Mouse (Mus musculus) layer of hippocampus, adult 2 months (tissue): ENCODE measurements around the gene Fbxo40. TPM values are rescaled to one million over a fixed set of nuclear protein-coding genes. Genes with fewer than 3 reads are reported as not detected.

ENCODE experiments used
- DNase-seq, 2 experiments: peaks; one replicate each; pipeline ENCODE4 v3.0.0; 2022; ENCODE audit warnings: low spot score in 2 of 2
- H3K27ac ChIP-seq: fragments of 200-600 bp; 2 replicates; pipeline ENCODE4 v1.8.1; 2022
- H3K4me3 ChIP-seq: fragments of 200-600 bp; 2 replicates; pipeline ENCODE4 v1.8.1; 2022; ENCODE audit warnings: mild to moderate bottlenecking
- CTCF ChIP-seq: fragments of 200-600 bp; conservative IDR thresholded peaks from 2 replicates; pipeline ENCODE4 v1.8.1; 2022; ENCODE audit warnings: antibody characterized with exemption, mild to moderate bottlenecking, moderate library complexity
- total RNA-seq, 2 experiments: library from RNA; stranded (reverse); gene quantifications; 2 replicates each; pipeline ENCODE4 v1.2.3; 2021

Fbxo40 gene
- total RNA-seq, 2 experiments from 2014 or later = not detected

- Histone ChIP-seq H3K4me3 (no peak overlapping the region), H3K27ac (no peak overlapping the region)
- DNase-seq = no peak
- TF ChIP-seq CTCF = no peak
Measured at GRCm38 (mm10) chr16:36987399-36987798, 2.9 kb downstream of the Fbxo40 start.

GRCm38 (mm10) chr16:36985636-36986042, 4.6 kb downstream of the Fbxo40 start:
- no peak for TF ChIP-seq CTCF
- H3K27ac ChIP-seq = no peak overlapping the region
- H3K4me3 ChIP-seq = no peak overlapping the region
- no peak for DNase-seq

GRCm38 (mm10) chr16:36983796-36984195, 6.5 kb downstream of the Fbxo40 start:
- Histone ChIP-seq H3K27ac (no peak overlapping the region), H3K4me3 (no peak overlapping the region)
- no peak for DNase-seq
- no peak for TF ChIP-seq CTCF

- no peak for DNase-seq
- Histone ChIP-seq H3K4me3 (no peak overlapping the region), H3K27ac (no peak overlapping the region)
- TF ChIP-seq CTCF = no peak
Measured at GRCm38 (mm10) chr16:36979127-36979526, 11.1 kb downstream of the Fbxo40 start.

GRCm38 (mm10) chr16:36963415-36963814, 26.9 kb downstream of the Fbxo40 start:
- H3K4me3 ChIP-seq = no peak overlapping the region
- TF ChIP-seq CTCF = no peak

GRCm38 (mm10) chr16:36955106-36955505, 35.2 kb downstream of the Fbxo40 start:
- TF ChIP-seq CTCF = no peak
- DNase-seq = no peak
- Histone ChIP-seq H3K27ac (no peak overlapping the region), H3K4me3 (no peak overlapping the region)

More at GRCm38 (mm10) chr16:36963415-36963814, 26.9 kb downstream of the Fbxo40 start:
- H3K27ac ChIP-seq = no peak overlapping the region
- DNase-seq = no peak

- Histone ChIP-seq H3K27ac (no peak overlapping the region), H3K4me3 (no peak overlapping the region)
- TF ChIP-seq CTCF = no peak
- DNase-seq = no peak
Measured at GRCm38 (mm10) chr16:36951029-36951428, 39.2 kb downstream of the Fbxo40 start.

GRCm38 (mm10) chr16:36949614-36950336, 40.5 kb downstream of the Fbxo40 start:
- no peak for TF ChIP-seq CTCF
- no peak for DNase-seq

GRCm38 (mm10) chr16:36947646-36948197, 42.5 kb downstream of the Fbxo40 start:
- no peak overlapping the region for H3K27ac ChIP-seq
- TF ChIP-seq CTCF = no peak
- DNase-seq = no peak
- H3K4me3 ChIP-seq = no peak overlapping the region

More at GRCm38 (mm10) chr16:36949614-36950336, 40.5 kb downstream of the Fbxo40 start:
- Histone ChIP-seq H3K4me3 (no peak overlapping the region), H3K27ac (no peak overlapping the region)

GRCm38 (mm10) chr16:36946459-36947159, 43.7 kb downstream of the Fbxo40 start:
- Histone ChIP-seq H3K4me3 (no peak overlapping the region), H3K27ac (no peak overlapping the region)
- TF ChIP-seq CTCF = no peak
- no peak for DNase-seq

GRCm38 (mm10) chr16:36944895-36945424, 45.3 kb downstream of the Fbxo40 start:
- Histone ChIP-seq H3K27ac (no peak overlapping the region), H3K4me3 (no peak overlapping the region)
- peak; percentile 35 for TF ChIP-seq CTCF
- no peak for DNase-seq

GRCm38 (mm10) chr16:36943591-36943990, 46.7 kb downstream of the Fbxo40 start:
- Histone ChIP-seq H3K4me3 (no peak overlapping the region), H3K27ac (no peak overlapping the region)
- TF ChIP-seq CTCF = no peak
- no peak for DNase-seq

GRCm38 (mm10) chr16:36941895-36942294, 48.4 kb downstream of the Fbxo40 start:
- H3K4me3 ChIP-seq = no peak overlapping the region
- TF ChIP-seq CTCF = no peak
- H3K27ac ChIP-seq = no peak overlapping the region
- DNase-seq = no peak
